Mouse (Mus musculus) lung, adult 2 months (tissue): ENCODE measurements around the gene Qpctl.

Experiments used
- CTCF ChIP-seq: fragments of 200-500 bp; IDR thresholded peaks from 2 replicates; pipeline ENCODE4 v1.5.1; 2011; ENCODE audit warnings: mild to moderate bottlenecking, low read length, control low read depth; ENCODE audit not compliant: insufficient read depth
- POLR2A ChIP-seq: fragments of 200-500 bp; IDR thresholded peaks from 2 replicates; pipeline ENCODE4 v1.6.1; 2011; ENCODE audit warnings: low read depth, mild to moderate bottlenecking, control low read depth, low read length, borderline replicate concordance; ENCODE audit errors: extremely low read depth

DNA sequence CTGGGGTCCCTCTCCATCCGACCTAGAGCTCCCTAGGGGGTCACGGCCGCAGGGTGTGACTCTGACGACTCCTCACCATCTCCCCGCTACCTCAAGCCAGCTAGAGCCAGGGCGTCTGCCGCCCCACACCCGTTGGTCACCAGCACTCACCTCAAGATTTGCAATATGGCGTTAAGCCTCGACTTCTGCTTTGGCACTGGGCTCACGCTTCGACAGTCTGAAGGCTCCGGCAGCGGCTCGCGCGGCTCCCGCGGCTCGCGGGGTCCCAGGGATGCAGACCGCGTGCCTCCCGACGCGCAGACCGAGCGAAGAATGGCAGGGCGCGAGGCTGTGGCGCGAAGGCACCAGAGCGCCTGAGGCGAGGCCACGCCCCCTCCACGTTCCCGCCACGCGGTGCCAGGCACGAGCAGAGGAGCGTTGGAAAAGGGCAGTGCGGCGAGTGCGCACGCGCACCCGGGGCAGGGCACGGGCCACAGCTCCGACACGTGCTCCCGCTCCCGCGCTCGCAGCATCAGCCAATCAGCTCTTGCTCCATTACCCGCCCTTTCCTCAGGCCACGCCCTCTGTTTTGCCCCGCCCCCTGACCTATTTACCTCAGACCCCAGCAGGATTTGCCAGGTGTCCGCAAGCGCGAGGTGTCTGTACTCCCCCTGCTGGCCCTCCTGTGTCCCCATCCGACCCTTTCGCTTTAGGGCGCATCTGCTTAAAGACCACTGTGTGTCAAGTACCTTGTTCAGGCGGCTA, 30.9 kb downstream of the Qpctl start, which contains the start of gene Gm4969:
- TF ChIP-seq POLR2A (no peak), CTCF (no peak)
